Mouse (Mus musculus) G1E (cell line): ENCODE measurements around the gene Nt5c.

Source experiments
- CTCF ChIP-seq: IDR thresholded peaks from 2 replicates; pipeline ENCODE4 v1.5.1; 2012; ENCODE audit warnings: low read depth, low read length, inconsistent platforms, mixed read lengths
- GATA1 ChIP-seq: IDR thresholded peaks from 2 replicates; pipeline ENCODE4 v1.6.1; 2012; ENCODE audit warnings: borderline replicate concordance, low read length, inconsistent platforms, mixed read lengths
- GATA2 ChIP-seq: IDR thresholded peaks from 2 replicates; pipeline ENCODE4 v1.6.1; 2012; ENCODE audit warnings: low read depth, low read length, inconsistent platforms, borderline replicate concordance
- TAL1 ChIP-seq: conservative IDR thresholded peaks from 2 replicates; pipeline ENCODE4 v1.6.1; 2012; ENCODE audit warnings: low read depth, low read length, inconsistent platforms, mixed read lengths

DNA sequence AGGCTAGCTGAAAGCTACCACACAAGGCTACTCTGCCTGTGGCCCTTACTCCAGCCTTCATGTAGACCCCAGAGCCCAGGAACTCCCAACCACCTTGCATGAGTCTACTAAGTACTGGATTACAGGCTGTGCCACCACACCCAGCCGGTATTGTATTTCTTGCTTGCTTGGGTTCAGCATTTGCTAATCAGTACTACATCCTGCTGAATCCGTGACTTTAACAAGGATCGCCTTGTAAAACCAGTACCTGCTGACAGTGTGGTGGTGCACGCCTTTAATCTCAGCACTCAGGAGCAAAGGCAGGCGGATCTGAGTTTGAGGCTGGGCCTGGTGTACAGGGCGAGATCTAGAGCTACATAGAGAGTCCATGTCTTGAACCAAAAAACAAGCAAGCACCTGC is 11.0 kb upstream of the Nt5c start:
- no peak for TF ChIP-seq CTCF
- TF ChIP-seq GATA2, result no peak
- TF ChIP-seq TAL1, result no peak
- no peak for TF ChIP-seq GATA1
